Mouse (Mus musculus) kidney, adult 18-20 months (tissue): Measurements from ENCODE around the gene Rapgef1.
"Not testable (repeated sequence)": the region's sequence is repeated elsewhere in the genome, so short reads cannot be mapped to it uniquely, and the experiment has no call there.

ENCODE experiments used
- DNase-seq: peaks from one replicate; pipeline ENCODE4 v3.0.0; 2021

The Rapgef1 gene

GRCm38 (mm10) chr2:29707731-29708130 lies 88.2 kb downstream of the Rapgef1 start:
- DNase-seq, result peak; percentile 26

GRCm38 (mm10) chr2:29708209-29708608 lies 88.7 kb downstream of the Rapgef1 start:
- DNase-seq, result not testable (repeated sequence)

GRCm38 (mm10) chr2:29711038-29711437 lies 91.5 kb downstream of the Rapgef1 start:
- DNase-seq, result no peak

- DNase-seq, result no peak
Measured at GRCm38 (mm10) chr2:29711877-29712276, 92.4 kb downstream of the Rapgef1 start.

GRCm38 (mm10) chr2:29713501-29713900 lies 94.0 kb downstream of the Rapgef1 start:
- DNase-seq, result no peak

GRCm38 (mm10) chr2:29714127-29714526 lies 94.6 kb downstream of the Rapgef1 start:
- no peak for DNase-seq

GRCm38 (mm10) chr2:29716143-29716542 lies 96.6 kb downstream of the Rapgef1 start:
- no peak for DNase-seq

GRCm38 (mm10) chr2:29716691-29717090 lies 97.2 kb downstream of the Rapgef1 start:
- DNase-seq, result peak; percentile 67

GRCm38 (mm10) chr2:29718581-29718980 lies 99.1 kb downstream of the Rapgef1 start:
- no peak for DNase-seq

GRCm38 (mm10) chr2:29723132-29723531 lies 103.6 kb downstream of the Rapgef1 start:
- no peak for DNase-seq

- DNase-seq, result no peak
Measured at GRCm38 (mm10) chr2:29724664-29725365, 105.3 kb downstream of the Rapgef1 start.

GRCm38 (mm10) chr2:29729500-29729899 lies 110.0 kb downstream of the Rapgef1 start:
- DNase-seq, result no peak

- peak; percentile 71 for DNase-seq
Measured at GRCm38 (mm10) chr2:29731545-29731944, 112.0 kb downstream of the Rapgef1 start.

GRCm38 (mm10) chr2:29732559-29732958 lies 113.0 kb downstream of the Rapgef1 start:
- peak; percentile 49 for DNase-seq

- no peak for DNase-seq
Measured at GRCm38 (mm10) chr2:29733348-29733747, 113.8 kb downstream of the Rapgef1 start.

GRCm38 (mm10) chr2:29735708-29736107 lies 116.2 kb downstream of the Rapgef1 start:
- no peak for DNase-seq

GRCm38 (mm10) chr2:29737209-29737925 lies 117.8 kb downstream of the Rapgef1 start:
- no peak for DNase-seq

- DNase-seq, result no peak
Measured at GRCm38 (mm10) chr2:29738799-29739198, 119.3 kb downstream of the Rapgef1 start.

GRCm38 (mm10) chr2:29739368-29739767 lies 119.8 kb downstream of the Rapgef1 start:
- DNase-seq, result no peak

- no peak for DNase-seq
Measured at GRCm38 (mm10) chr2:29741207-29741606, 121.7 kb downstream of the Rapgef1 start.

- peak; percentile 31 for DNase-seq
Measured at GRCm38 (mm10) chr2:29744256-29744655, 124.7 kb downstream of the Rapgef1 start.

GRCm38 (mm10) chr2:29747188-29747782 lies 127.8 kb downstream of the Rapgef1 start:
- DNase-seq, result no peak

- no peak for DNase-seq
Measured at GRCm38 (mm10) chr2:29747852-29748251, 128.3 kb downstream of the Rapgef1 start.

- DNase-seq, result no peak
Measured at GRCm38 (mm10) chr2:29748499-29748898, 129.0 kb downstream of the Rapgef1 start.
